Mouse (Mus musculus): ENCODE data around the gene Atp6v1b1. TPM values are rescaled to one million over a fixed set of nuclear protein-coding genes. Genes with fewer than 3 reads are reported as not detected.

The Atp6v1b1 gene
- polyA plus RNA-seq, 1 experiment from 2014 or later, result 15.8 TPM

GRCm38 (mm10) chr6:83704294-83704693, 38.5 kb upstream of the Atp6v1b1 start:
- ATAC-seq (ENCODE audit: low FRiP score, low TSS enrichment), result no peak
- Histone ChIP-seq H3K27ac (ENCODE audit: low read length) (no peak overlapping the region), H3K9ac (replicated peaks; ENCODE audit: low read length) (no peak overlapping the region), H3K4me2 (replicated peaks; ENCODE audit: low read depth, low read length) (no peak overlapping the region), H3K27me3 (ENCODE audit: insufficient read depth, low read length) (peaks cover 96% of the 10 kb centered on the region), H3K9me3 (ENCODE audit: low read length) (no peaks in the 10 kb centered on the region), H3K4me3 (ENCODE audit: low read length) (no peak overlapping the region), H3K36me3 (ENCODE audit: insufficient read depth, low read length) (no peaks in the 10 kb centered on the region), H3K4me1 (ENCODE audit: insufficient read depth, low read length) (no peaks in the 10 kb centered on the region)
- 10% methylated on average over 1 of the region's 1 CpGs for WGBS

GRCm38 (mm10) chr6:83704701-83705100, 38.1 kb upstream of the Atp6v1b1 start:
- H3K27me3 ChIP-seq (ENCODE audit: insufficient read depth, low read length), result peaks cover 96% of the 10 kb centered on the region
- 16% methylated on average over 5 of the region's 5 CpGs for WGBS
- H3K9ac ChIP-seq (replicated peaks; ENCODE audit: low read length), result no peak overlapping the region
- no peaks in the 10 kb centered on the region for H3K36me3 ChIP-seq (ENCODE audit: insufficient read depth, low read length)
- no peak overlapping the region for H3K4me2 ChIP-seq (replicated peaks; ENCODE audit: low read depth, low read length)
- H3K9me3 ChIP-seq (ENCODE audit: low read length), result no peaks in the 10 kb centered on the region
- no peak overlapping the region for H3K27ac ChIP-seq (ENCODE audit: low read length)
- no peaks in the 10 kb centered on the region for H3K4me1 ChIP-seq (ENCODE audit: insufficient read depth, low read length)
- no peak for ATAC-seq (ENCODE audit: low FRiP score, low TSS enrichment)
- H3K4me3 ChIP-seq (ENCODE audit: low read length), result no peak overlapping the region

- peaks cover 99% of the 10 kb centered on the region for H3K27me3 ChIP-seq (ENCODE audit: insufficient read depth, low read length)
- H3K4me1 ChIP-seq (ENCODE audit: insufficient read depth, low read length), result peaks cover 12% of the 10 kb centered on the region
- WGBS, result 3% methylated on average over 6 of the region's 6 CpGs
- no peaks in the 10 kb centered on the region for H3K9me3 ChIP-seq (ENCODE audit: low read length)
- no peak overlapping the region for H3K4me2 ChIP-seq (replicated peaks; ENCODE audit: low read depth, low read length)
- no peak overlapping the region for H3K4me3 ChIP-seq (ENCODE audit: low read length)
- H3K9ac ChIP-seq (replicated peaks; ENCODE audit: low read length), result no peak overlapping the region
- H3K36me3 ChIP-seq (ENCODE audit: insufficient read depth, low read length), result no peaks in the 10 kb centered on the region
- no peak for ATAC-seq (ENCODE audit: low FRiP score, low TSS enrichment)
- H3K27ac ChIP-seq (ENCODE audit: low read length), result no peak overlapping the region
Observed at GRCm38 (mm10) chr6:83707738-83708510, 34.9 kb upstream of the Atp6v1b1 start.

GRCm38 (mm10) chr6:83710361-83711066, 32.3 kb upstream of the Atp6v1b1 start:
- Histone ChIP-seq H3K36me3 (ENCODE audit: insufficient read depth, low read length) (no peaks in the 10 kb centered on the region), H3K9ac (replicated peaks; ENCODE audit: low read length) (no peak overlapping the region), H3K4me2 (replicated peaks; ENCODE audit: low read depth, low read length) (peak overlapping the region; percentile 67), H3K27ac (ENCODE audit: low read length) (no peak overlapping the region), H3K4me1 (ENCODE audit: insufficient read depth, low read length) (peaks cover 12% of the 10 kb centered on the region), H3K27me3 (ENCODE audit: insufficient read depth, low read length) (peaks cover 100% of the 10 kb centered on the region), H3K4me3 (ENCODE audit: low read length) (peak overlapping the region; percentile 50), H3K9me3 (ENCODE audit: low read length) (no peaks in the 10 kb centered on the region)
- peak; percentile 43 for ATAC-seq (ENCODE audit: low FRiP score, low TSS enrichment)
- WGBS, result under 1% methylated on average over 31 of the region's 32 CpGs

- no peak within 1 kb of the TSS; the same call in 1 of the 2 replicates for H3K9ac ChIP-seq (replicated peaks; ENCODE audit: low read length)
- no peak within 1 kb of the TSS for H3K27ac ChIP-seq (ENCODE audit: low read length)
- H3K4me2 ChIP-seq (replicated peaks; ENCODE audit: low read depth, low read length), result peak within 1 kb of the TSS; percentile 67
- no peaks in the 10 kb centered on the region for H3K9me3 ChIP-seq (ENCODE audit: low read length)
- peak; percentile 92 for ATAC-seq (ENCODE audit: low FRiP score, low TSS enrichment)
- H3K4me1 ChIP-seq (ENCODE audit: insufficient read depth, low read length), result peaks cover 12% of the 10 kb centered on the region
- H3K4me3 ChIP-seq (ENCODE audit: low read length), result peak within 1 kb of the TSS; percentile 50
- H3K36me3 ChIP-seq (ENCODE audit: insufficient read depth, low read length), result no peaks in the 10 kb centered on the region
- peaks cover 100% of the 10 kb centered on the region for H3K27me3 ChIP-seq (ENCODE audit: insufficient read depth, low read length)
- WGBS, result 1% methylated on average over 46 of the region's 46 CpGs
Observed at GRCm38 (mm10) chr6:83711067-83711675, 31.6 kb upstream of the Atp6v1b1 start, which contains the start of gene Vax2. Gene Vax2 (plus strand): TSS chr6:83711264.

- under 1% methylated on average over 45 of the region's 45 CpGs for WGBS
- ATAC-seq (ENCODE audit: low FRiP score, low TSS enrichment), result no peak
- Histone ChIP-seq H3K9ac (replicated peaks; ENCODE audit: low read length) (no peak overlapping the region), H3K9me3 (ENCODE audit: low read length) (no peaks in the 10 kb centered on the region), H3K36me3 (ENCODE audit: insufficient read depth, low read length) (no peaks in the 10 kb centered on the region), H3K27ac (ENCODE audit: low read length) (no peak overlapping the region), H3K4me2 (replicated peaks; ENCODE audit: low read depth, low read length) (peak overlapping the region; percentile 67), H3K4me1 (ENCODE audit: insufficient read depth, low read length) (peaks cover 12% of the 10 kb centered on the region), H3K4me3 (ENCODE audit: low read length) (peak overlapping the region; percentile 50), H3K27me3 (ENCODE audit: insufficient read depth, low read length) (peaks cover 99% of the 10 kb centered on the region)
Observed at GRCm38 (mm10) chr6:83711725-83712475, 30.9 kb upstream of the Atp6v1b1 start.

GRCm38 (mm10) chr6:83713271-83714136, 29.3 kb upstream of the Atp6v1b1 start:
- H3K9me3 ChIP-seq (ENCODE audit: low read length), result no peaks in the 10 kb centered on the region
- 3% methylated on average over 12 of the region's 12 CpGs for WGBS
- H3K4me1 ChIP-seq (ENCODE audit: insufficient read depth, low read length), result peaks cover 12% of the 10 kb centered on the region
- H3K9ac ChIP-seq (replicated peaks; ENCODE audit: low read length), result no peak overlapping the region
- H3K27ac ChIP-seq (ENCODE audit: low read length), result no peak overlapping the region
- peaks cover 99% of the 10 kb centered on the region for H3K27me3 ChIP-seq (ENCODE audit: insufficient read depth, low read length)
- H3K4me2 ChIP-seq (replicated peaks; ENCODE audit: low read depth, low read length), result no peak overlapping the region
- H3K36me3 ChIP-seq (ENCODE audit: insufficient read depth, low read length), result no peaks in the 10 kb centered on the region
- H3K4me3 ChIP-seq (ENCODE audit: low read length), result no peak overlapping the region
- ATAC-seq (ENCODE audit: low FRiP score, low TSS enrichment), result no peak

GRCm38 (mm10) chr6:83714221-83715123, 28.3 kb upstream of the Atp6v1b1 start:
- Histone ChIP-seq H3K4me3 (ENCODE audit: low read length) (no peak overlapping the region), H3K9me3 (ENCODE audit: low read length) (no peaks in the 10 kb centered on the region), H3K27ac (ENCODE audit: low read length) (no peak overlapping the region), H3K36me3 (ENCODE audit: insufficient read depth, low read length) (no peaks in the 10 kb centered on the region), H3K27me3 (ENCODE audit: insufficient read depth, low read length) (peaks cover 98% of the 10 kb centered on the region), H3K4me1 (ENCODE audit: insufficient read depth, low read length) (peaks cover 12% of the 10 kb centered on the region), H3K4me2 (replicated peaks; ENCODE audit: low read depth, low read length) (0 out of 2 replicates have a peak overlapping the region, but pooled peaks have one; percentile 4), H3K9ac (replicated peaks; ENCODE audit: low read length) (no peak overlapping the region)
- WGBS, result under 1% methylated on average over 34 of the region's 34 CpGs
- ATAC-seq (ENCODE audit: low FRiP score, low TSS enrichment), result no peak
